In genomic region chr5:149335009-149335408, GRCm38 (mm10) we compare ENCODE assay signal across 17 mouse cellular contexts.
DNase-seq lines count a peak whose midpoint lies in the region; ATAC-seq and TF ChIP-seq lines count a peak whose summit lies in the region.
"Had no signal": no experiment of that assay in that cellular context is flagged by ENCODE, and none has a peak within 500 bp of the region (broad histone marks: within the 10 kb centered on the region; RNA-seq: fewer than 3 reads in every experiment).

No protein-coding gene starts in this region.

- TF ChIP-seq CTCF in intestine, postnatal 0 days (IDR thresholded peaks at IDR 0.05; ENCODE audit: low read depth) = peak; percentile 15; the same call in 1 of the 2 replicates
- no peak for TF ChIP-seq CTCF in gastrocnemius, adult 2 months (IDR thresholded peaks at IDR 0.05)

- 91% methylated on average over 12 of the region's 12 CpGs for WGBS in intestine, postnatal 0 days
- WGBS in intestine, embryonic 15.5 days = 88% methylated on average over 12 of the region's 12 CpGs
- 92% methylated on average over 12 of the region's 12 CpGs for WGBS in neural tube, embryonic 11.5 days
- 80% methylated on average over 12 of the region's 12 CpGs for WGBS in embryonic facial prominence, embryonic 12.5 days
- 49% methylated on average over 12 of the region's 12 CpGs for WGBS in limb, embryonic 13.5 days

- no peak for DNase-seq in neural tube, embryonic 11.5 days (ENCODE audit: low spot score)
- DNase-seq in neural tube, embryonic 10.5 days (ENCODE audit: extremely low spot score, low spot score) = no peak
- no peak for DNase-seq in cerebellum, adult 18-20 months
- no peak for DNase-seq in gastrocnemius, adult 2 months
- DNase-seq: cerebellum, adult 2 months; gastrocnemius, postnatal 36 days; kidney, adult 8-10 months; lung, postnatal 10 days; right cerebral cortex, postnatal 14 days had no signal

- ATAC-seq in intestine, postnatal 0 days = no peak
- no peak for ATAC-seq in intestine, embryonic 15.5 days
- no peak for ATAC-seq in neural tube, embryonic 11.5 days (ENCODE audit: insufficient read depth, low FRiP score, low TSS enrichment)
- ATAC-seq in embryonic facial prominence, embryonic 12.5 days (ENCODE audit: insufficient number of reproducible peaks, insufficient read depth, low FRiP score, low TSS enrichment) = no peak
- no peak for ATAC-seq in limb, embryonic 13.5 days (ENCODE audit: low FRiP score, low read depth)

- H3K9ac ChIP-seq in intestine, postnatal 0 days (ENCODE audit: low read depth, low read length) = no peak overlapping the region
- no peak overlapping the region for H3K9ac ChIP-seq in intestine, embryonic 15.5 days
- H3K9ac ChIP-seq in neural tube, embryonic 11.5 days (ENCODE audit: low read length) = peak overlapping the region; percentile 18; the same call in 1 of the 2 replicates
- no peak overlapping the region for H3K9ac ChIP-seq in embryonic facial prominence, embryonic 12.5 days
- no peak overlapping the region for H3K9ac ChIP-seq in limb, embryonic 13.5 days
- H3K9ac ChIP-seq: forebrain, embryonic 13.5 days; heart, embryonic 15.5 days; hindbrain, embryonic 14.5 days; liver, embryonic 12.5 days had no signal

- H3K4me3 ChIP-seq in intestine, postnatal 0 days (ENCODE audit: low read depth, low read length) = no peak overlapping the region
- H3K4me3 ChIP-seq in intestine, embryonic 15.5 days (replicated peaks) = no peak overlapping the region
- no peak overlapping the region for H3K4me3 ChIP-seq in neural tube, embryonic 11.5 days (ENCODE audit: low read depth, low read length)
- H3K4me3 ChIP-seq in embryonic facial prominence, embryonic 12.5 days = no peak overlapping the region
- H3K4me3 ChIP-seq in limb, embryonic 13.5 days = no peak overlapping the region
- no peak overlapping the region for H3K4me3 ChIP-seq in gastrocnemius, adult 2 months
- H3K4me3 ChIP-seq: forebrain, embryonic 13.5 days; heart, embryonic 15.5 days; liver, embryonic 12.5 days had no signal

- H3K9me3 ChIP-seq in intestine, postnatal 0 days (ENCODE audit: control insufficient read depth) = no peaks in the 10 kb centered on the region
- H3K9me3 ChIP-seq in intestine, embryonic 15.5 days = no peaks in the 10 kb centered on the region
- no peaks in the 10 kb centered on the region for H3K9me3 ChIP-seq in neural tube, embryonic 11.5 days (ENCODE audit: control insufficient read depth, low read length)
- no peaks in the 10 kb centered on the region for H3K9me3 ChIP-seq in embryonic facial prominence, embryonic 12.5 days
- H3K9me3 ChIP-seq in limb, embryonic 13.5 days = no peaks in the 10 kb centered on the region
- H3K9me3 ChIP-seq: forebrain, embryonic 13.5 days; heart, embryonic 15.5 days; liver, embryonic 12.5 days had no signal

- intact Hi-C loops in gastrocnemius, adult 2 months (cut with DNase I) = loop anchor here (5.0 kb wide), 2 partner anchors 273 to 528 kb away; no protein-coding TSS in a partner anchor

- H3K27ac ChIP-seq in intestine, postnatal 0 days (ENCODE audit: low read depth, low read length) = no peak overlapping the region
- no peak overlapping the region for H3K27ac ChIP-seq in intestine, embryonic 15.5 days
- no peak overlapping the region for H3K27ac ChIP-seq in neural tube, embryonic 11.5 days (ENCODE audit: low read depth, low read length)
- peak overlapping the region; percentile 8; the same call in 1 of the 2 replicates for H3K27ac ChIP-seq in embryonic facial prominence, embryonic 12.5 days
- peak overlapping the region; percentile 73 for H3K27ac ChIP-seq in limb, embryonic 13.5 days
- H3K27ac ChIP-seq in gastrocnemius, adult 2 months = no peak overlapping the region
- H3K27ac ChIP-seq: forebrain, embryonic 13.5 days; heart, embryonic 15.5 days; hindbrain, embryonic 14.5 days; liver, embryonic 12.5 days had no signal

- H3K27me3 ChIP-seq in intestine, postnatal 0 days (replicated peaks; ENCODE audit: control insufficient read depth, insufficient read depth, low read length) = no peaks in the 10 kb centered on the region
- no peaks in the 10 kb centered on the region for H3K27me3 ChIP-seq in intestine, embryonic 15.5 days (replicated peaks)
- H3K27me3 ChIP-seq in neural tube, embryonic 11.5 days (ENCODE audit: control insufficient read depth, insufficient read depth, low read length) = no peaks in the 10 kb centered on the region
- no peaks in the 10 kb centered on the region for H3K27me3 ChIP-seq in embryonic facial prominence, embryonic 12.5 days
- no peaks in the 10 kb centered on the region for H3K27me3 ChIP-seq in limb, embryonic 13.5 days
- H3K27me3 ChIP-seq: forebrain, embryonic 13.5 days; heart, embryonic 15.5 days; liver, embryonic 12.5 days had no signal

- H3K4me1 ChIP-seq in intestine, postnatal 0 days (replicated peaks; ENCODE audit: control insufficient read depth, insufficient read depth, low read length) = no peaks in the 10 kb centered on the region
- peaks cover 18% of the 10 kb centered on the region for H3K4me1 ChIP-seq in intestine, embryonic 15.5 days (replicated peaks)
- H3K4me1 ChIP-seq in neural tube, embryonic 11.5 days (ENCODE audit: control insufficient read depth, insufficient read depth, low read length) = peaks cover 6% of the 10 kb centered on the region
- peaks cover 47% of the 10 kb centered on the region for H3K4me1 ChIP-seq in embryonic facial prominence, embryonic 12.5 days
- H3K4me1 ChIP-seq in limb, embryonic 13.5 days = peaks cover 67% of the 10 kb centered on the region

- no peaks in the 10 kb centered on the region for H3K36me3 ChIP-seq in intestine, postnatal 0 days (ENCODE audit: control insufficient read depth, insufficient read depth)
- no peaks in the 10 kb centered on the region for H3K36me3 ChIP-seq in intestine, embryonic 15.5 days
- no peaks in the 10 kb centered on the region for H3K36me3 ChIP-seq in neural tube, embryonic 11.5 days (ENCODE audit: control insufficient read depth, insufficient read depth, low read length)
- no peaks in the 10 kb centered on the region for H3K36me3 ChIP-seq in embryonic facial prominence, embryonic 12.5 days
- no peaks in the 10 kb centered on the region for H3K36me3 ChIP-seq in limb, embryonic 13.5 days
- H3K36me3 ChIP-seq: heart, embryonic 15.5 days; liver, embryonic 12.5 days had no signal

- no peak overlapping the region for H3K4me2 ChIP-seq in intestine, postnatal 0 days (replicated peaks; ENCODE audit: low read depth)
- H3K4me2 ChIP-seq in intestine, embryonic 15.5 days (replicated peaks) = no peak overlapping the region
- no peak overlapping the region for H3K4me2 ChIP-seq in neural tube, embryonic 11.5 days (ENCODE audit: low read depth)
- no peak overlapping the region for H3K4me2 ChIP-seq in embryonic facial prominence, embryonic 12.5 days (replicated peaks)
- no peak overlapping the region for H3K4me2 ChIP-seq in limb, embryonic 13.5 days (replicated peaks)
- H3K4me2 ChIP-seq: forebrain, embryonic 13.5 days; heart, embryonic 15.5 days; hindbrain, embryonic 14.5 days; liver, embryonic 12.5 days had no signal

Comparison
In these comparisons a context has a peak if more than half of its experiments do, and no peak if none do; other contexts are left out.
1. H3K27ac ChIP-seq: peak in embryonic facial prominence, embryonic 12.5 days (single experiment) and limb, embryonic 13.5 days (single experiment); none in intestine, postnatal 0 days (single experiment), intestine, embryonic 15.5 days (single experiment), neural tube, embryonic 11.5 days (single experiment) and gastrocnemius, adult 2 months (single experiment).